Mouse (Mus musculus) effector memory CD4-positive, alpha-beta T cell, adult 5 months (primary cell): ENCODE data around the gene Olfr298. TPM values are rescaled to one million over a fixed set of nuclear protein-coding genes. Genes with fewer than 3 reads are reported as not detected.

ENCODE experiments used
- polyA plus RNA-seq: library from polyadenylated mRNA; unstranded; fragments of 100-300 nt; shearing (Covaris generic); gene quantifications from one replicate; pipeline ENCODE4 v1.2.1, GENCODE M21; 2017

Olfr298 gene
- polyA plus RNA-seq = not detected

GRCm38 (mm10) chr7:86492384-86492783, at the start of gene Olfr298:
TSS of gene Olfr298 (minus strand) at chr7:86492484.

GRCm38 (mm10) chr7:86519668-86520067, 27.4 kb upstream of the Olfr298 start, which contains the start of gene Olfr297:
TSS of gene Olfr297 (plus strand) at chr7:86519968.

GRCm38 (mm10) chr7:86459621-86460020, 32.7 kb downstream of the Olfr298 start, which contains the start of gene Olfr299:
TSS of gene Olfr299 (plus strand) at chr7:86459921.

Other genes with a start within 250 kb of the Olfr298 start
- gene Vmn2r76, start 246.2 kb downstream of the Olfr298 start, polyA plus RNA-seq = 0.09 TPM
- gene Olfr310, start 215.3 kb downstream of the Olfr298 start, polyA plus RNA-seq = not detected
- gene Olfr309, start 178.8 kb downstream of the Olfr298 start, polyA plus RNA-seq = not detected
- gene Olfr308, start 166.9 kb downstream of the Olfr298 start, polyA plus RNA-seq = not detected
- gene Olfr307, start 154.9 kb downstream of the Olfr298 start, polyA plus RNA-seq = not detected
- not detected for gene Olfr305, start 125.6 kb downstream of the Olfr298 start, polyA plus RNA-seq
- gene Olfr304, start 105.8 kb downstream of the Olfr298 start, polyA plus RNA-seq = not detected
- gene Olfr303, start 94.7 kb downstream of the Olfr298 start, polyA plus RNA-seq = not detected
- not detected for gene Olfr301, start 88.6 kb downstream of the Olfr298 start, polyA plus RNA-seq
- gene Olfr299, start 32.6 kb downstream of the Olfr298 start, polyA plus RNA-seq = not detected
- gene Olfr297, start 27.5 kb upstream of the Olfr298 start, polyA plus RNA-seq = not detected
- 0.29 TPM for gene Olfr295, start 91.4 kb upstream of the Olfr298 start, polyA plus RNA-seq
- gene Olfr294, start 124.2 kb upstream of the Olfr298 start, polyA plus RNA-seq = not detected
- not detected for gene Olfr293, start 156.6 kb upstream of the Olfr298 start, polyA plus RNA-seq
- gene Olfr292, start 195.8 kb upstream of the Olfr298 start, polyA plus RNA-seq = not detected